Mouse (Mus musculus) lung, embryonic 15.5 days (tissue): Measurements from ENCODE around the gene Glis2. TPM values are rescaled to one million over a fixed set of nuclear protein-coding genes. Genes with fewer than 3 reads are reported as not detected.
A peak's percentile ranks its signal among the peaks of the same experiment; 100 is the strongest.
"Not testable (repeated sequence)": the region's sequence is repeated elsewhere in the genome, so short reads cannot be mapped to it uniquely, and the experiment has no call there.

ENCODE experiments used
- ATAC-seq: fragments of 200-750 bp; cut with Nextera tagmentation; 2 replicates; pipeline ENCODE4 v1.8.0; 2017; ENCODE audit warnings: moderate number of reproducible peaks, borderline replicate concordance; ENCODE audit not compliant: low FRiP score, low TSS enrichment; ENCODE audit errors: extremely low read depth
- H3K27ac ChIP-seq: fragments of 300-500 bp; sonication (generic); 2 replicates; pipeline ENCODE4 v1.5.1; 2015; ENCODE audit warnings: moderate library complexity, mild to moderate bottlenecking, inconsistent platforms
- H3K27me3 ChIP-seq: fragments of 300-500 bp; sonication (generic); 2 replicates; pipeline ENCODE4 v1.6.1; 2015; ENCODE audit warnings: inconsistent platforms
- H3K36me3 ChIP-seq: fragments of 300-500 bp; sonication (generic); 2 replicates; pipeline ENCODE4 v1.6.1; 2015; ENCODE audit warnings: inconsistent platforms
- H3K4me1 ChIP-seq: fragments of 300-500 bp; sonication (generic); 2 replicates; pipeline ENCODE4 v1.6.1; 2015; ENCODE audit warnings: inconsistent platforms
- H3K4me2 ChIP-seq: fragments of 300-500 bp; sonication (generic); 2 replicates; pipeline ENCODE4 v1.6.1; 2015; ENCODE audit warnings: inconsistent platforms, mild to moderate bottlenecking, moderate library complexity
- H3K4me3 ChIP-seq: fragments of 300-500 bp; sonication (generic); 2 replicates; pipeline ENCODE4 v1.5.1; 2015; ENCODE audit warnings: mild to moderate bottlenecking, inconsistent platforms
- H3K9ac ChIP-seq: fragments of 300-500 bp; sonication (generic); 2 replicates; pipeline ENCODE4 v1.6.1; 2015; ENCODE audit warnings: inconsistent platforms
- H3K9me3 ChIP-seq: fragments of 300-500 bp; sonication (generic); 2 replicates; pipeline ENCODE4 v1.6.1; 2016; ENCODE audit warnings: inconsistent platforms
- whole genome bisulfite sequencing: fragments of 180-500 bp; shearing (Covaris S2); methylation state at CpG from one replicate; pipeline ENCODE4 v1.1.7; 2015; 5-methylcytosine and 5-hydroxymethylcytosine counted together
- polyA plus RNA-seq: library from polyadenylated mRNA; unstranded; fragments of >200 nt; fragmentation: Nextera tagmentation; extraction: Ambion mirVana; gene quantifications from 2 replicates; pipeline ENCODE4 v1.2.1, GENCODE M21; 2015

Gene Glis2
- polyA plus RNA-seq, 1 experiment from 2014 or later = 24.0 TPM

GRCm38 (mm10) chr16:4558384-4558979, 36.0 kb upstream of the Glis2 start:
- Histone ChIP-seq H3K9me3 (no peaks in the 10 kb centered on the region), H3K36me3 (no peaks in the 10 kb centered on the region), H3K27me3 (no peaks in the 10 kb centered on the region), H3K9ac (peak overlapping the region; percentile 83), H3K4me2 (peak overlapping the region; percentile 88), H3K4me3 (peak overlapping the region; percentile 86), H3K27ac (peak overlapping the region; percentile 93), H3K4me1 (peaks cover 30% of the 10 kb centered on the region)
- peak; percentile 90 for ATAC-seq
- under 1% methylated on average over 38 of the region's 38 CpGs for WGBS

GRCm38 (mm10) chr16:4558980-4559631, 35.4 kb upstream of the Glis2 start:
- Histone ChIP-seq H3K27ac (peak overlapping the region; percentile 93), H3K27me3 (no peaks in the 10 kb centered on the region), H3K4me2 (peak overlapping the region; percentile 88), H3K4me1 (peaks cover 24% of the 10 kb centered on the region), H3K9me3 (no peaks in the 10 kb centered on the region), H3K4me3 (peak overlapping the region; percentile 86), H3K36me3 (no peaks in the 10 kb centered on the region), H3K9ac (peak overlapping the region; percentile 83)
- peak; percentile 19; the same call in 1 of the 2 replicates for ATAC-seq
- WGBS = under 1% methylated on average over 43 of the region's 43 CpGs

- H3K4me1 ChIP-seq = peaks cover 22% of the 10 kb centered on the region
- no peaks in the 10 kb centered on the region for H3K9me3 ChIP-seq
- WGBS = under 1% methylated on average over 16 of the region's 17 CpGs
- ATAC-seq = peak; percentile 32
- H3K36me3 ChIP-seq = no peaks in the 10 kb centered on the region
- H3K4me2 ChIP-seq = peak within 1 kb of the TSS; percentile 88
- H3K4me3 ChIP-seq = peak within 1 kb of the TSS; percentile 86
- H3K9ac ChIP-seq = peak within 1 kb of the TSS; percentile 83
- no peaks in the 10 kb centered on the region for H3K27me3 ChIP-seq
- peak within 1 kb of the TSS; percentile 93 for H3K27ac ChIP-seq
Observed at GRCm38 (mm10) chr16:4559715-4560144, 34.8 kb upstream of the Glis2 start, which contains the start of gene Tfap4. Tfap4 (minus strand) TSS chr16:4559854.

GRCm38 (mm10) chr16:4560145-4560952, 34.2 kb upstream of the Glis2 start:
- Histone ChIP-seq H3K4me1 (peaks cover 22% of the 10 kb centered on the region), H3K27me3 (no peaks in the 10 kb centered on the region), H3K36me3 (no peaks in the 10 kb centered on the region), H3K4me3 (peak overlapping the region; percentile 86), H3K4me2 (peak overlapping the region; percentile 88), H3K27ac (peak overlapping the region; percentile 93), H3K9me3 (no peaks in the 10 kb centered on the region), H3K9ac (peak overlapping the region; percentile 83)
- WGBS = under 1% methylated on average over 43 of the region's 43 CpGs
- peak; percentile 56 for ATAC-seq

GRCm38 (mm10) chr16:4567912-4568311, 26.6 kb upstream of the Glis2 start:
- Histone ChIP-seq H3K4me3 (no peak overlapping the region), H3K27me3 (no peaks in the 10 kb centered on the region), H3K9me3 (no peaks in the 10 kb centered on the region), H3K27ac (no peak overlapping the region), H3K9ac (no peak overlapping the region), H3K4me2 (no peak overlapping the region), H3K4me1 (peaks cover 7% of the 10 kb centered on the region; the same call in 1 of the 2 replicates), H3K36me3 (no peaks in the 10 kb centered on the region)
- ATAC-seq = no peak
- WGBS = 18% methylated on average over 4 of the region's 4 CpGs

- Histone ChIP-seq H3K27ac (no peak overlapping the region), H3K4me1 (peaks cover 7% of the 10 kb centered on the region; the same call in 1 of the 2 replicates), H3K4me3 (no peak overlapping the region), H3K4me2 (no peak overlapping the region), H3K36me3 (no peaks in the 10 kb centered on the region), H3K9ac (no peak overlapping the region), H3K9me3 (no peaks in the 10 kb centered on the region), H3K27me3 (no peaks in the 10 kb centered on the region)
- 41% methylated on average over 4 of the region's 4 CpGs for WGBS
- ATAC-seq = no peak
Observed at GRCm38 (mm10) chr16:4570737-4571136, 23.8 kb upstream of the Glis2 start.

- 53% methylated on average over 2 of the region's 2 CpGs for WGBS
- H3K9me3 ChIP-seq = no peaks in the 10 kb centered on the region
- peaks cover 2% of the 10 kb centered on the region; the same call in 1 of the 2 replicates for H3K4me1 ChIP-seq
- no peak overlapping the region for H3K4me2 ChIP-seq
- no peak overlapping the region for H3K9ac ChIP-seq
- no peak overlapping the region for H3K4me3 ChIP-seq
- ATAC-seq = no peak
- no peaks in the 10 kb centered on the region for H3K27me3 ChIP-seq
- H3K27ac ChIP-seq = no peak overlapping the region
- no peaks in the 10 kb centered on the region for H3K36me3 ChIP-seq
Observed at GRCm38 (mm10) chr16:4576038-4576437, 18.5 kb upstream of the Glis2 start.

GRCm38 (mm10) chr16:4576873-4577272, 17.6 kb upstream of the Glis2 start:
- H3K27me3 ChIP-seq = no peaks in the 10 kb centered on the region
- no peak for ATAC-seq
- H3K4me3 ChIP-seq = no peak overlapping the region
- H3K27ac ChIP-seq = no peak overlapping the region
- 36% methylated on average over 2 of the region's 2 CpGs for WGBS
- H3K36me3 ChIP-seq = no peaks in the 10 kb centered on the region
- H3K4me2 ChIP-seq = no peak overlapping the region
- no peaks in the 10 kb centered on the region for H3K4me1 ChIP-seq
- no peak overlapping the region for H3K9ac ChIP-seq
- H3K9me3 ChIP-seq = no peaks in the 10 kb centered on the region

- Histone ChIP-seq H3K27me3 (no peaks in the 10 kb centered on the region), H3K27ac (no peak overlapping the region)
- 40% methylated on average over 7 of the region's 7 CpGs for WGBS
Observed at GRCm38 (mm10) chr16:4578630-4579029, 15.9 kb upstream of the Glis2 start.

GRCm38 (mm10) chr16:4581179-4581578, 13.3 kb upstream of the Glis2 start:
- H3K4me1 ChIP-seq, H3K4me3 ChIP-seq, H3K27me3 ChIP-seq, H3K9me3 ChIP-seq, H3K36me3 ChIP-seq, H3K4me2 ChIP-seq, H3K27ac ChIP-seq, ATAC-seq, H3K9ac ChIP-seq: not testable (repeated sequence)
- WGBS = 76% methylated on average over 4 of the region's 4 CpGs

More at GRCm38 (mm10) chr16:4578630-4579029, 15.9 kb upstream of the Glis2 start:
- Histone ChIP-seq H3K9ac (no peak overlapping the region), H3K36me3 (no peaks in the 10 kb centered on the region), H3K4me1 (no peaks in the 10 kb centered on the region), H3K4me2 (no peak overlapping the region), H3K9me3 (no peaks in the 10 kb centered on the region), H3K4me3 (no peak overlapping the region)
- ATAC-seq = no peak

GRCm38 (mm10) chr16:4583807-4584206, 10.7 kb upstream of the Glis2 start:
- peaks cover 22% of the 10 kb centered on the region for H3K4me1 ChIP-seq
- no peaks in the 10 kb centered on the region for H3K9me3 ChIP-seq
- no peak for ATAC-seq
- no peaks in the 10 kb centered on the region for H3K36me3 ChIP-seq
- H3K27me3 ChIP-seq = no peaks in the 10 kb centered on the region
- H3K4me2 ChIP-seq = no peak overlapping the region
- WGBS = 66% methylated on average over 3 of the region's 3 CpGs
- no peak overlapping the region for H3K9ac ChIP-seq
- no peak overlapping the region for H3K4me3 ChIP-seq
- no peak overlapping the region for H3K27ac ChIP-seq

GRCm38 (mm10) chr16:4584438-4584837, 10.1 kb upstream of the Glis2 start:
- no peak for ATAC-seq
- Histone ChIP-seq H3K27me3 (no peaks in the 10 kb centered on the region), H3K27ac (no peak overlapping the region), H3K36me3 (no peaks in the 10 kb centered on the region), H3K4me2 (no peak overlapping the region), H3K9me3 (no peaks in the 10 kb centered on the region), H3K4me1 (peaks cover 22% of the 10 kb centered on the region), H3K9ac (no peak overlapping the region), H3K4me3 (no peak overlapping the region)
- WGBS = 65% methylated on average over 5 of the region's 5 CpGs
